Mouse (Mus musculus) midbrain, postnatal 0 days (tissue): ENCODE results near the gene Rac2. TPM values are rescaled to one million over a fixed set of nuclear protein-coding genes. Genes with fewer than 3 reads are reported as not detected.

Source experiments
- ATAC-seq: fragments of 200-750 bp; cut with Nextera tagmentation; 2 replicates; pipeline ENCODE4 v1.8.0; 2017; ENCODE audit warnings: moderate number of reproducible peaks, mild to moderate bottlenecking, moderate TSS enrichment, moderate library complexity; ENCODE audit not compliant: low FRiP score
- DNase-seq: peaks from one replicate; pipeline ENCODE4 v3.0.0-alpha.2; 2015; ENCODE audit warnings: low spot score
- H3K27ac ChIP-seq: fragments of 300-500 bp; sonication (generic); 2 replicates; pipeline ENCODE4 v1.5.1; 2014; ENCODE audit warnings: low read depth, mild to moderate bottlenecking, low read length, mixed read lengths
- H3K27me3 ChIP-seq: fragments of 300-500 bp; sonication (generic); 2 replicates; pipeline ENCODE4 v1.6.1; 2014; ENCODE audit warnings: low read length, control low read depth, mixed read lengths; ENCODE audit not compliant: insufficient read depth
- H3K36me3 ChIP-seq: fragments of 300-500 bp; sonication (generic); 2 replicates; pipeline ENCODE4 v1.6.1; 2014; ENCODE audit warnings: low read length, control low read depth, mixed read lengths; ENCODE audit not compliant: insufficient read depth
- H3K4me1 ChIP-seq: fragments of 300-500 bp; sonication (generic); 2 replicates; pipeline ENCODE4 v1.6.1; 2014; ENCODE audit warnings: mild to moderate bottlenecking, control low read depth, antibody characterized with exemption, low read length, mixed read lengths; ENCODE audit not compliant: insufficient read depth
- H3K4me2 ChIP-seq: fragments of 300-500 bp; sonication (generic); 2 replicates; pipeline ENCODE4 v1.6.1; 2014; ENCODE audit warnings: low read depth, mild to moderate bottlenecking, low read length, mixed read lengths; ENCODE audit not compliant: poor library complexity, severe bottlenecking
- H3K4me3 ChIP-seq: fragments of 300-500 bp; sonication (generic); 2 replicates; pipeline ENCODE4 v1.5.1; 2014; ENCODE audit warnings: low read depth, mild to moderate bottlenecking, low read length, moderate library complexity
- H3K9ac ChIP-seq: fragments of 300-500 bp; sonication (generic); replicated peaks from 2 replicates; pipeline ENCODE4 v1.6.1; 2014; ENCODE audit warnings: mild to moderate bottlenecking, low read length, moderate library complexity, mixed read lengths; ENCODE audit not compliant: poor library complexity, severe bottlenecking
- H3K9me3 ChIP-seq: fragments of 300-500 bp; sonication (generic); 2 replicates; pipeline ENCODE4 v1.6.1; 2016; ENCODE audit warnings: low read length, control low read depth
- CTCF ChIP-seq: IDR thresholded peaks from 2 replicates; pipeline ENCODE4 v1.5.1; 2016; ENCODE audit warnings: antibody characterized with exemption, mild to moderate bottlenecking
- WGBS: fragments of 180-500 bp; shearing (Covaris S2); extraction: QIAGEN DNeasy Blood & Tissue Kit; methylation state at CpG from one replicate; pipeline ENCODE4 v1.1.7; 2014; 5-methylcytosine and 5-hydroxymethylcytosine counted together
- polyA plus RNA-seq: library from polyadenylated mRNA; unstranded; fragments of >200 nt; fragmentation: Nextera tagmentation; extraction: Ambion mirVana; gene quantifications from 2 replicates; pipeline ENCODE4 v1.2.1, GENCODE M21; 2015
- total RNA-seq: library from RNA; depleted of rRNA; stranded (reverse); fragments of >200 nt; gene quantifications from 2 replicates; pipeline ENCODE4 v1.2.3, GENCODE M21; 2014

Rac2 gene
- total and polyA plus RNA-seq, 2 experiments from 2014 or later, result 1.7 to 4.9 TPM

- Histone ChIP-seq H3K27ac (no peak overlapping the region), H3K4me2 (no peak overlapping the region), H3K4me1 (no peaks in the 10 kb centered on the region), H3K36me3 (no peaks in the 10 kb centered on the region), H3K9ac (no peak overlapping the region), H3K27me3 (no peaks in the 10 kb centered on the region), H3K4me3 (no peak overlapping the region), H3K9me3 (no peaks in the 10 kb centered on the region)
- no peak for TF ChIP-seq CTCF
- peak; percentile 76 for DNase-seq
- no peak for ATAC-seq
- 61% methylated on average over 6 of the region's 6 CpGs for WGBS
Measured at GRCm38 (mm10) chr15:78606059-78606458, 33.5 kb upstream of the Rac2 start.

DNA sequence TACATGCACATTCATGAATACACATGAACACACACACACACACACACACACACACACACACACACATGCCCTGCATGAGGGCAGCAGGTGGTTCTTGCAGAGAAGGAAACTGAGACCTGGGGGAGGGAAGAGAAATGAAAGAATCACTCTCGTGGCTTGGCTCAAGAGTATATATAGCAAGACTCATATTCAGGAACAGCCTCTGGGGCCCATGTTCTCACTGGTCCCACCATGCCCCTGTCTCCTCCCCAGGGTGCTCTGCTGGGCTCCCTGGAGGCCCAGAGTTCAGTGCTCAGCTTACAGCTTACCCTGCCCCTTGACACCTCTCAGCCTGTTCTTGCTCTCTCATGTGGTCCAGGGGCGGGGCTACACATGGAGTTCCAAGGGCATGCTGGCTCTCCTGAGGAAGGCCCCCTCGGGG is 32.8 kb upstream of the Rac2 start:
- WGBS, result 52% methylated on average over 3 of the region's 3 CpGs
- ATAC-seq, result no peak
- no peak overlapping the region for H3K4me2 ChIP-seq

DNA sequence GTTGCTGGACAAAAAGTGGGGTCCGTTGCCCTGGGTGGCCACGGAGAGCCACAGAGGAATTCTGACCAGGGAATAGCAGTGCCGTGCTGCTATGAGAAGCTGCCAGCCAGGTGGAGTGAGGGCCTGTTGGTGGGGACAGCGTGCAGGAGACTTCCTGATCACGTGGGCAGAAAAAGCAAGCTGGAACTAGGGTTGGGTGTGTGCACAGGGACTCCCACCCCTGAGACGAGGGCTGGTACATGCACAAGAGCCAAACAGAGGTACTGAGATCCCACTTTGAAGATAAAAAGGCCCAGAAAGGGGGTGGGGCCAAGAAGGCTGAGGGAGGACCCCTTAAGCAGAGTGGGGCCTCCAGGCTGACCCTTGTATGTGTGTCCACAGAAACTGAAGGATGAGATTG is 31.7 kb upstream of the Rac2 start:
- Histone ChIP-seq H3K4me3 (no peak overlapping the region), H3K36me3 (no peaks in the 10 kb centered on the region), H3K4me1 (no peaks in the 10 kb centered on the region), H3K9ac (no peak overlapping the region), H3K27ac (no peak overlapping the region), H3K9me3 (no peaks in the 10 kb centered on the region), H3K4me2 (no peak overlapping the region), H3K27me3 (no peaks in the 10 kb centered on the region)
- 72% methylated on average over 6 of the region's 6 CpGs for WGBS
- no peak for TF ChIP-seq CTCF
- DNase-seq, result no peak
- ATAC-seq, result no peak

More for the DNA sequence above, 32.8 kb upstream of the Rac2 start:
- DNase-seq, result no peak
- no peaks in the 10 kb centered on the region for H3K4me1 ChIP-seq
- H3K27ac ChIP-seq, result no peak overlapping the region
- no peak for TF ChIP-seq CTCF
- no peak overlapping the region for H3K9ac ChIP-seq
- H3K4me3 ChIP-seq, result no peak overlapping the region
- no peaks in the 10 kb centered on the region for H3K36me3 ChIP-seq
- no peaks in the 10 kb centered on the region for H3K27me3 ChIP-seq
- no peaks in the 10 kb centered on the region for H3K9me3 ChIP-seq

DNA sequence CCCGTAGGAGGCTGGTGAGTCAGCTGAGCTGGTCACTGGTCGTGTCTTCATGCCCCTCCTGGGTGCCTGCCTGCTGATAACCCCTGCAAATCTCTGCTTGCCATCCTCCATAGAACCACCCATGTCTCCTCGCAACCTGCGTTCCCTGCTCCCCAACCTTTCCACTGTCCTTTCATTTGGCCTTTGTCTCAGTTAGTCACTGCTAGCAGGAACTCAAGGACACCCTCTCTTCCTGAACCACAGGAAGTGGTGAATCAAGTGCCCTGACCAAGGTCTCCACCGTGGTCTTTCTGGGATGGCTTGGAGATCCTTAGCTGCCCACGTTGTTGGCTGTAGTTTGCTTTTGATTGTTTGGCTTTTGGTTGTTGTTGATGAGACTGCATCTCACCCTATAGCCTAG is 28.6 kb upstream of the Rac2 start:
- TF ChIP-seq CTCF, result no peak
- ATAC-seq (no peak), DNase-seq (no peak)
- 82% methylated on average over 6 of the region's 6 CpGs for WGBS
- Histone ChIP-seq H3K9ac (no peak overlapping the region), H3K9me3 (no peaks in the 10 kb centered on the region), H3K27ac (no peak overlapping the region), H3K4me2 (no peak overlapping the region), H3K36me3 (no peaks in the 10 kb centered on the region), H3K4me3 (no peak overlapping the region), H3K4me1 (no peaks in the 10 kb centered on the region), H3K27me3 (no peaks in the 10 kb centered on the region)

GRCm38 (mm10) chr15:78599529-78600193 is 27.1 kb upstream of the Rac2 start:
- DNase-seq (no peak), ATAC-seq (no peak)
- Histone ChIP-seq H3K4me1 (no peaks in the 10 kb centered on the region), H3K9ac (no peak overlapping the region), H3K4me3 (no peak overlapping the region), H3K36me3 (no peaks in the 10 kb centered on the region), H3K4me2 (no peak overlapping the region), H3K27ac (no peak overlapping the region), H3K9me3 (no peaks in the 10 kb centered on the region), H3K27me3 (no peaks in the 10 kb centered on the region)
- 82% methylated on average over 13 of the region's 13 CpGs for WGBS
- no peak for TF ChIP-seq CTCF

- no peaks in the 10 kb centered on the region for H3K27me3 ChIP-seq
- no peak for TF ChIP-seq CTCF
- H3K27ac ChIP-seq, result no peak overlapping the region
- 84% methylated on average over 6 of the region's 6 CpGs for WGBS
- H3K9me3 ChIP-seq, result no peaks in the 10 kb centered on the region
- H3K36me3 ChIP-seq, result no peaks in the 10 kb centered on the region
- no peak overlapping the region for H3K9ac ChIP-seq
- no peak overlapping the region for H3K4me2 ChIP-seq
- no peak for ATAC-seq
- DNase-seq, result no peak
- no peak overlapping the region for H3K4me3 ChIP-seq
- H3K4me1 ChIP-seq, result no peaks in the 10 kb centered on the region
Measured at GRCm38 (mm10) chr15:78599124-78599523, 26.5 kb upstream of the Rac2 start.
